Mouse (Mus musculus): Measurements from ENCODE around the gene Mta2.

- TF ChIP-seq CTCF (conservative IDR thresholded peaks at IDR 0.05; ENCODE audit: insufficient read depth, insufficient read length, low read depth, low read length) (peak; percentile 81), POLR2A (IDR thresholded peaks at IDR 0.05; ENCODE audit: low read depth, low read length) (no peak)
Measured at GRCm38 (mm10) chr19:8992769-8993624, 51.3 kb downstream of the Mta2 start.
